Mouse (Mus musculus) E14TG2a.4 (cell line): ENCODE measurements around the gene Rps27a.

ENCODE experiments used
- H3K27me3 ChIP-seq: 2 replicates; pipeline ENCODE4 v1.6.1; 2014; ENCODE audit warnings: low read length, control low read depth; ENCODE audit not compliant: insufficient read depth
- H3K36me3 ChIP-seq: 2 replicates; pipeline ENCODE4 v1.6.1; 2014; ENCODE audit warnings: low read length, control low read depth; ENCODE audit not compliant: insufficient read depth
- H3K4me1 ChIP-seq: replicated peaks from 2 replicates; pipeline ENCODE4 v1.6.1; 2014; ENCODE audit warnings: low read depth, low read length, control low read depth
- H3K4me3 ChIP-seq: replicated peaks from 2 replicates; pipeline ENCODE4 v1.5.1; 2014; ENCODE audit warnings: mild to moderate bottlenecking, low read length
- H3K9me3 ChIP-seq: 2 replicates; pipeline ENCODE4 v1.6.1; 2014; ENCODE audit warnings: low read length, control low read depth
- CTCF ChIP-seq: conservative IDR thresholded peaks from 2 replicates; pipeline ENCODE4 v1.5.1; 2014; ENCODE audit warnings: low read length
- NANOG ChIP-seq: IDR thresholded peaks from 2 replicates; pipeline ENCODE4 v1.6.1; 2014; ENCODE audit warnings: borderline replicate concordance, low read length, mixed read lengths
- POU5F1 ChIP-seq: IDR thresholded peaks from 2 replicates; pipeline ENCODE4 v1.6.1; 2014; ENCODE audit warnings: low read length, borderline replicate concordance

Rps27a gene

GRCm38 (mm10) chr11:29496962-29497361 is 50.9 kb downstream of the Rps27a start:
- Histone ChIP-seq H3K9me3 (no peaks in the 10 kb centered on the region), H3K4me1 (no peaks in the 10 kb centered on the region)
- TF ChIP-seq NANOG, result no peak
- TF ChIP-seq CTCF, result no peak
- TF ChIP-seq POU5F1, result no peak

More at GRCm38 (mm10) chr11:29496962-29497361, 50.9 kb downstream of the Rps27a start:
- H3K36me3 ChIP-seq, result peaks cover 6% of the 10 kb centered on the region; the same call in 1 of the 2 replicates
- no peak overlapping the region for H3K4me3 ChIP-seq
- no peaks in the 10 kb centered on the region for H3K27me3 ChIP-seq
